25 mouse cellular contexts compared by ENCODE assay signal in the genomic region with DNA sequence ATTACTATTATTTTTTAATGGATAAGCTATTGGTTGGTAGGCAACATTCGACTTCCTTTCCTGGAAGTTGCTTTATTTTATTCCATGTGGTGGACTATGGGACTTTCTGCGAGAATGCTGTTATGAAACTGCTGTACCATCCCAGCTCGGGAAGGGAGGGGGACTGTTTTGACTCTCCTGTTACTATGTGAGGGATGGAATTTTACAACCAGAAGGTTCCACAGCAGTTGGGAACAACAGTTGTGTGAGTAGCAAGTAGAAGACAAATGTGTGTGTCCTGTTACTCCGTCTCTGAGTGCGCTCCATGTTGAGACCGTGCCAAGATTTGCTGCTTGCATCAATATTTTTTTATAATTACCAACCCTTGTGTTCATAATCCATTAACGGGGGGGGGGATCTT.
"Had no signal": no experiment of that assay in that cellular context is flagged by ENCODE, and none has a peak within 500 bp of the region (broad histone marks: within the 10 kb centered on the region; RNA-seq: fewer than 3 reads in every experiment).

No protein-coding gene starts in this region.

- H3K27ac ChIP-seq: gastrocnemius, adult 2 months; heart, embryonic 10.5 days; hindbrain, embryonic 10.5 days; hindbrain, embryonic 12.5 days; hindbrain, embryonic 14.5 days; intestine, embryonic 15.5 days; left cerebral cortex, adult 2 months; limb, embryonic 13.5 days; limb, embryonic 15.5 days; liver, embryonic 12.5 days had no signal

- H3K9ac ChIP-seq: heart, embryonic 12.5 days; hindbrain, embryonic 12.5 days; hindbrain, embryonic 14.5 days; intestine, embryonic 15.5 days; limb, embryonic 13.5 days; limb, embryonic 15.5 days; liver, embryonic 12.5 days had no signal

- H3K4me3 ChIP-seq: gastrocnemius, adult 2 months; heart, embryonic 10.5 days; heart, embryonic 12.5 days; hindbrain, embryonic 10.5 days; hindbrain, embryonic 12.5 days; intestine, embryonic 15.5 days; left cerebral cortex, adult 2 months; limb, embryonic 13.5 days; limb, embryonic 15.5 days; liver, embryonic 12.5 days had no signal

- H3K9me3 ChIP-seq: heart, embryonic 10.5 days; heart, embryonic 12.5 days; hindbrain, embryonic 10.5 days; hindbrain, embryonic 12.5 days; intestine, embryonic 15.5 days; limb, embryonic 13.5 days; limb, embryonic 15.5 days; liver, embryonic 12.5 days had no signal

- H3K4me2 ChIP-seq: heart, embryonic 12.5 days; hindbrain, embryonic 12.5 days; hindbrain, embryonic 14.5 days; intestine, embryonic 15.5 days; limb, embryonic 13.5 days; limb, embryonic 15.5 days; liver, embryonic 12.5 days had no signal

- H3K4me1 ChIP-seq: hindbrain, embryonic 12.5 days had no signal

- DNase-seq: gastrocnemius, adult 2 months; gastrocnemius, postnatal 10 days; gastrocnemius, postnatal 25 days; heart, postnatal 10 days; heart, postnatal 4 days; kidney, adult 18-20 months; kidney, adult 8-10 months; kidney, postnatal 10 days; kidney, postnatal 25 days; kidney, postnatal 4 days; left cerebral cortex, postnatal 4 days had no signal

- H3K36me3 ChIP-seq: heart, embryonic 10.5 days; heart, embryonic 12.5 days; hindbrain, embryonic 10.5 days; hindbrain, embryonic 12.5 days; intestine, embryonic 15.5 days; limb, embryonic 13.5 days; limb, embryonic 15.5 days; liver, embryonic 12.5 days had no signal

- ATAC-seq: forebrain, embryonic 16.5 days; hindbrain, embryonic 16.5 days; inflammation-experienced regulatory T-cells, adult 6 months; intestine, embryonic 15.5 days; intestine, postnatal 0 days; liver, embryonic 12.5 days had no signal

- H3K27me3 ChIP-seq: heart, embryonic 12.5 days; intestine, embryonic 15.5 days; limb, embryonic 13.5 days; limb, embryonic 15.5 days; liver, embryonic 12.5 days had no signal
